Mouse (Mus musculus) liver, adult 2 months (tissue): Measurements from ENCODE around the gene Ddx59. TPM values are rescaled to one million over a fixed set of nuclear protein-coding genes. Genes with fewer than 3 reads are reported as not detected.

ENCODE experiments used
- DNase-seq: peaks from one replicate; pipeline ENCODE4 v3.0.0-alpha.2; 2011; ENCODE audit warnings: low read depth, low spot score; ENCODE audit errors: extremely low read depth
- H3K27ac ChIP-seq: fragments of 200-500 bp; replicated peaks from 2 replicates; pipeline ENCODE4 v1.5.1; 2012; ENCODE audit warnings: low read depth, mild to moderate bottlenecking, control low read depth, inconsistent platforms, low read length; ENCODE audit not compliant: insufficient read depth
- H3K27me3 ChIP-seq: fragments of 200-500 bp; 2 replicates; pipeline ENCODE4 v1.6.1; 2012; ENCODE audit warnings: mild to moderate bottlenecking, moderate library complexity, low read length, inconsistent platforms; ENCODE audit not compliant: control insufficient read depth, insufficient read depth
- H3K36me3 ChIP-seq: fragments of 200-500 bp; 2 replicates; pipeline ENCODE4 v1.6.1; 2012; ENCODE audit warnings: low read length, inconsistent platforms; ENCODE audit not compliant: control insufficient read depth, insufficient read depth
- H3K4me1 ChIP-seq: fragments of 200-500 bp; 2 replicates; pipeline ENCODE4 v1.6.1; 2011; ENCODE audit warnings: low read length; ENCODE audit not compliant: control insufficient read depth, insufficient read depth
- H3K4me3 ChIP-seq: fragments of 200-500 bp; 2 replicates; pipeline ENCODE4 v1.5.1; 2011; ENCODE audit warnings: low read depth, mild to moderate bottlenecking, control low read depth, low read length, moderate library complexity; ENCODE audit not compliant: insufficient read depth
- H3K79me2 ChIP-seq: fragments of 200-500 bp; 2 replicates; pipeline ENCODE4 v1.6.1; 2012; ENCODE audit warnings: inconsistent platforms, mild to moderate bottlenecking, low read length, moderate library complexity; ENCODE audit not compliant: control insufficient read depth, insufficient read depth
- H3K9ac ChIP-seq: fragments of 200-500 bp; 2 replicates; pipeline ENCODE4 v1.6.1; 2012; ENCODE audit warnings: low read depth, mild to moderate bottlenecking, control low read depth, inconsistent platforms, low read length
- CTCF ChIP-seq: fragments of 200-500 bp; IDR thresholded peaks from 2 replicates; pipeline ENCODE4 v1.5.1; 2011; ENCODE audit warnings: low read depth, low read length, control low read depth
- POLR2A ChIP-seq: fragments of 200-500 bp; IDR thresholded peaks from 2 replicates; pipeline ENCODE4 v1.6.1; 2011; ENCODE audit warnings: low read length, control low read depth; ENCODE audit not compliant: insufficient read depth; ENCODE audit errors: extremely low read depth
- WGBS: fragments of 180-500 bp; shearing (Covaris S2); methylation state at CpG from one replicate; pipeline ENCODE4 v1.1.7; 2018; 5-methylcytosine and 5-hydroxymethylcytosine counted together
- polyA plus RNA-seq: library from polyadenylated mRNA; depleted of rRNA; stranded (reverse); fragments of >200 nt; gene quantifications from 2 replicates; pipeline ENCODE4 v1.2.3, GENCODE M21; 2012; rRNA removed
- total RNA-seq: library from RNA; depleted of rRNA; stranded (reverse); fragments of >200 nt; gene quantifications from 2 replicates; pipeline ENCODE4 v1.2.3, GENCODE M21; 2014; rRNA removed

Ddx59 gene
- total RNA-seq (4.2 and 6.0 TPM in 2 replicates), polyA plus RNA-seq (1.7 and 2.2 TPM in 2 replicates)

GRCm38 (mm10) chr1:136414798-136415755 is at the start of gene Ddx59:
Gene Ddx59 (plus strand): TSS chr1:136415271.
- H3K79me2 ChIP-seq: no peaks in the 10 kb centered on the region
- H3K36me3 ChIP-seq: no peaks in the 10 kb centered on the region
- H3K4me1 ChIP-seq: no peaks in the 10 kb centered on the region
- no peaks in the 10 kb centered on the region for H3K27me3 ChIP-seq
- peak; percentile 71; the same call in 1 of the 2 replicates for TF ChIP-seq POLR2A
- TF ChIP-seq CTCF: 0 out of 2 replicates have a peak, but pooled peaks have one; percentile 3
- H3K27ac ChIP-seq: peak within 1 kb of the TSS; percentile 98
- peak; percentile 89 for DNase-seq
- H3K9ac ChIP-seq: peak within 1 kb of the TSS; percentile 99
- WGBS: 1% methylated on average over 78 of the region's 78 CpGs
- peak within 1 kb of the TSS; percentile 96 for H3K4me3 ChIP-seq

- TF ChIP-seq POLR2A: no peak
- TF ChIP-seq CTCF: no peak
- no peak for DNase-seq
- Histone ChIP-seq H3K36me3 (no peaks in the 10 kb centered on the region), H3K27ac (no peak overlapping the region), H3K4me3 (no peak overlapping the region), H3K27me3 (0 out of 2 replicates have a peak, but pooled peaks cover 3% of the 10 kb centered on the region), H3K9ac (no peak overlapping the region), H3K79me2 (no peaks in the 10 kb centered on the region), H3K4me1 (no peaks in the 10 kb centered on the region)
- 83% methylated on average over 3 of the region's 3 CpGs for WGBS
These were observed 49.1 kb upstream of the Ddx59 start for GRCm38 (mm10) chr1:136365986-136366385.

- H3K4me1 ChIP-seq: no peaks in the 10 kb centered on the region
- H3K9ac ChIP-seq: no peak overlapping the region
- H3K4me3 ChIP-seq: no peak overlapping the region
- H3K79me2 ChIP-seq: no peaks in the 10 kb centered on the region
- DNase-seq: no peak
- TF ChIP-seq POLR2A (no peak), CTCF (no peak)
- 97% methylated on average over 7 of the region's 7 CpGs for whole genome bisulfite sequencing
- no peak overlapping the region for H3K27ac ChIP-seq
- no peaks in the 10 kb centered on the region for H3K27me3 ChIP-seq
- H3K36me3 ChIP-seq: no peaks in the 10 kb centered on the region
These were observed 35.8 kb upstream of the Ddx59 start for GRCm38 (mm10) chr1:136379261-136379660.

DNA sequence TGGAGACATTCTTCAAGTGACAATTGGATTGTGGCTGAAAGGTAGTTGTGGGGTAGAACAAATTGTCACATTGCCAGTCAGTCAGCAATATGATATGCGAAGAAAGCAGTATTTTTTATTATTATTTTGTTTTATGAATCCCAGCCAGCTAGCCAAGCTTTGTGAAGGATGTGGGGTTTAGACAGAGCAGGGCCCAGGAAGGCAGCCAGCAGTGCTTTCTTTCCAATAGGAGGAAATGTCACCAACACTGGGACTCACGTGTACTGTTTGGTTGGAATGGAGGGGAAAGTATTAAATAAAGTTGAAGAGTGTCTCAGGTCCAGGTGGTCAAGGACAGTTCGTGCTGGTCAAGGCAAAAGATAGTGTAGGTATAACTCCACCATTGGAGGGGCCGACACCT is 34.9 kb upstream of the Ddx59 start:
- Histone ChIP-seq H3K9ac (no peak overlapping the region), H3K4me3 (no peak overlapping the region), H3K79me2 (no peaks in the 10 kb centered on the region), H3K4me1 (no peaks in the 10 kb centered on the region), H3K27me3 (no peaks in the 10 kb centered on the region), H3K36me3 (no peaks in the 10 kb centered on the region), H3K27ac (no peak overlapping the region)
- TF ChIP-seq CTCF (no peak), POLR2A (no peak)
- no peak for DNase-seq
- 87% methylated on average over 4 of the region's 4 CpGs for WGBS

DNA sequence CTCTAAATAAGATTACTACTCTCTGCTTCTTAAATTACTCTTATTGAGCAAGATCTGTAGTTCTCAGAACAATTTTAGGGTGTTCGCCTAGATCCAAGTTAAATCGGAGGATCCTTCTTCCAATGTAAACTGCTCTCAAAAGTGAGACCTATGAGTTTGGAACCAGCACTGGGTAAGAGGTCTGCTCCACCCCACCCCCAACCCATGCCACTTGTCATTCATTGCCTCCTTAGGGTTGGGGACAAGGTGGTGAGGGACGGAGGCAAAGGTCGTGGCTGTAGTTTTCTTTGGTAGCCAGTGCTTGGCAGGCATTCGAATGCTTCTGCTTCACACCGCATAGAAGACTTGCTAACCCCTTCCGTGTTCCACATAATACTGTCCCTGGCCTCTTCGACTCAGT is 34.5 kb upstream of the Ddx59 start:
- no peaks in the 10 kb centered on the region for H3K4me1 ChIP-seq
- H3K27me3 ChIP-seq: no peaks in the 10 kb centered on the region
- WGBS: 91% methylated on average over 8 of the region's 8 CpGs
- H3K36me3 ChIP-seq: no peaks in the 10 kb centered on the region
- no peaks in the 10 kb centered on the region for H3K79me2 ChIP-seq
- TF ChIP-seq POLR2A (no peak), CTCF (no peak)
- no peak for DNase-seq
- H3K27ac ChIP-seq: no peak overlapping the region
- H3K9ac ChIP-seq: no peak overlapping the region
- no peak overlapping the region for H3K4me3 ChIP-seq

DNA sequence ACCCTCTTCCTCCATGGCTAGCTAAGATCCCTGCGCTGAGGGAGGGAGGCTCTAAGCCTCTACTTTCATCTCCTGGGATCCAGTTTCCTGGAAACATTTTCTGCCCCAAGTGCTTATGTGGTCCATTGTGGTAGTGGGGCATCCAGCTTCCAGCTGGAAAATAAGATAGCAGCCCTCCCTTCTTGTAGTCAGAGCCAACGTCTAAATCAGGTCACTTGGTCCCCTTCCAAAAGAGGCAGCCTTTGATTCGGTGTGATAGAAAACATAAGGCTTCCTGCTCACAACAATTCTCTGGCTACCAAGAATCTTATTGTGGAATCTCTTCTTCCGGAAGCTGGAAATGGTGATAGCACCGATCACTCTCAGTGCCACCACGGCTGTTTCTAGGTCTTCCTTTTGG is 33.9 kb upstream of the Ddx59 start:
- no peak for DNase-seq
- H3K4me3 ChIP-seq: no peak overlapping the region
- H3K4me1 ChIP-seq: no peaks in the 10 kb centered on the region
- H3K79me2 ChIP-seq: no peaks in the 10 kb centered on the region
- WGBS: 63% methylated on average over 6 of the region's 6 CpGs
- H3K9ac ChIP-seq: no peak overlapping the region
- TF ChIP-seq CTCF: no peak
- no peak for TF ChIP-seq POLR2A
- H3K36me3 ChIP-seq: no peaks in the 10 kb centered on the region
- H3K27ac ChIP-seq: no peak overlapping the region
- no peaks in the 10 kb centered on the region for H3K27me3 ChIP-seq
